ENCODE assay signal across 24 mouse cellular contexts in the genomic region with DNA sequence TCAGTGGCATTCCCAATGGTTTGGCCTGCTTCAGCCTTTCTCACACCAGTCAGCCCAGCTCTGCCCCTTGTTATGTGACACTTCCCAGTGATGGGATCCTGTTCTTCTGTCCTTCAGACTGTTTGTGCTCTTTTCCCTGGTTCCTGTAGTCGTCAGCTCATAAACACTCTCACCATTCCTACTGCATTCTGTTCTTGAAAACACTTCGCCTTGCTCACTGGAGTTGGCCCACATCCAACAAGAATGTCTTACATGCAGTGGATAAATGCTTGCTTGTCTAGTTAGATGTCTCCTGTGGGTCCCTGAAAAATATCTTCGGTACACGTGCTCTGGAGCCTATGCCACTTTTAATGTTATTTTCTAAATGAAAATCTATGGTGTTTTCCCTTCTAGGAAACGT. TPM values are rescaled to one million over a fixed set of nuclear protein-coding genes. Genes with fewer than 3 reads are reported as not detected.
DNase-seq lines count a peak whose midpoint lies in the region; ATAC-seq lines count a peak whose summit lies in the region.
"Had no signal": no experiment of that assay in that cellular context is flagged by ENCODE, and none has a peak within 500 bp of the region (broad histone marks: within the 10 kb centered on the region; RNA-seq: fewer than 3 reads in every experiment).

No protein-coding gene starts in this region.

- H3K36me3 ChIP-seq in embryonic facial prominence, embryonic 14.5 days (ENCODE audit: control insufficient read depth, insufficient read depth, low read length) = no peaks in the 10 kb centered on the region
- H3K36me3 ChIP-seq in embryonic facial prominence, embryonic 10.5 days (replicated peaks) = peaks cover 8% of the 10 kb centered on the region
- H3K36me3 ChIP-seq in intestine, embryonic 16.5 days (ENCODE audit: control insufficient read depth, insufficient read depth, low read length) = no peaks in the 10 kb centered on the region
- H3K36me3 ChIP-seq in intestine, embryonic 15.5 days = no peaks in the 10 kb centered on the region
- H3K36me3 ChIP-seq: midbrain, embryonic 15.5 days; stomach, embryonic 15.5 days had no signal

- H3K27ac ChIP-seq in embryonic facial prominence, embryonic 14.5 days (replicated peaks; ENCODE audit: low read depth, low read length) = no peak overlapping the region
- H3K27ac ChIP-seq in embryonic facial prominence, embryonic 10.5 days (replicated peaks) = no peak overlapping the region
- H3K27ac ChIP-seq in intestine, embryonic 16.5 days (ENCODE audit: low read length) = peak overlapping the region; percentile 55
- no peak overlapping the region for H3K27ac ChIP-seq in intestine, embryonic 15.5 days
- H3K27ac ChIP-seq: forebrain, embryonic 10.5 days; kidney, postnatal 0 days; left cerebral cortex, adult 2 months; midbrain, embryonic 15.5 days; stomach, embryonic 15.5 days had no signal

- no peak for ATAC-seq in embryonic facial prominence, embryonic 14.5 days (ENCODE audit: low read depth)
- no peak for ATAC-seq in intestine, embryonic 16.5 days
- no peak for ATAC-seq in intestine, embryonic 15.5 days
- ATAC-seq: activated CD4-positive, CD25-positive, alpha-beta regulatory T cell, adult 4 months; hindbrain, embryonic 16.5 days; liver, postnatal 0 days; midbrain, embryonic 15.5 days had no signal

- peaks cover 10% of the 10 kb centered on the region; the same call in 1 of the 2 replicates for H3K4me1 ChIP-seq in embryonic facial prominence, embryonic 14.5 days (ENCODE audit: control insufficient read depth, insufficient read depth, low read length)
- H3K4me1 ChIP-seq in embryonic facial prominence, embryonic 10.5 days = peaks cover 14% of the 10 kb centered on the region
- peaks cover 16% of the 10 kb centered on the region for H3K4me1 ChIP-seq in intestine, embryonic 16.5 days (ENCODE audit: control insufficient read depth, insufficient read depth, low read length)
- peaks cover 5% of the 10 kb centered on the region; the same call in 1 of the 2 replicates for H3K4me1 ChIP-seq in intestine, embryonic 15.5 days (replicated peaks)

- no peaks in the 10 kb centered on the region for H3K9me3 ChIP-seq in embryonic facial prominence, embryonic 14.5 days (ENCODE audit: control insufficient read depth, low read length)
- no peaks in the 10 kb centered on the region for H3K9me3 ChIP-seq in embryonic facial prominence, embryonic 10.5 days
- no peaks in the 10 kb centered on the region for H3K9me3 ChIP-seq in intestine, embryonic 16.5 days (ENCODE audit: control insufficient read depth, low read length)
- H3K9me3 ChIP-seq in intestine, embryonic 15.5 days = no peaks in the 10 kb centered on the region
- H3K9me3 ChIP-seq: forebrain, embryonic 10.5 days; megakaryocyte, embryonic 14.5 days; midbrain, embryonic 15.5 days; stomach, embryonic 15.5 days had no signal

- peak; percentile 56 for DNase-seq in embryonic facial prominence, embryonic 14.5 days (ENCODE audit: low spot score)
- no peak for DNase-seq in embryonic facial prominence, embryonic 10.5 days (ENCODE audit: low spot score)
- peak; percentile 21 for DNase-seq in lung, postnatal 10 days
- DNase-seq in lung, postnatal 4 days = no peak
- DNase-seq in telencephalon, adult 2 months (ENCODE audit: low read depth, low spot score) = peak; percentile 23
- DNase-seq: adrenal gland, postnatal 10 days; cerebellum, adult 9-10 months; kidney, adult 2 months; layer of hippocampus, adult 9-11 months; left cerebral cortex, postnatal 4 days; liver, postnatal 0 days; thymus, adult 18-20 months; thymus, postnatal 36 days had no signal

- H3K4me2 ChIP-seq in embryonic facial prominence, embryonic 14.5 days (ENCODE audit: low read depth, low read length) = no peak overlapping the region
- H3K4me2 ChIP-seq in intestine, embryonic 16.5 days (ENCODE audit: low read depth, low read length) = no peak overlapping the region
- no peak overlapping the region for H3K4me2 ChIP-seq in intestine, embryonic 15.5 days (replicated peaks)
- H3K4me2 ChIP-seq: liver, embryonic 11.5 days; midbrain, embryonic 15.5 days; stomach, embryonic 15.5 days had no signal

- 56% methylated on average over 5 of the region's 5 CpGs for WGBS in embryonic facial prominence, embryonic 14.5 days
- 86% methylated on average over 5 of the region's 5 CpGs for WGBS in embryonic facial prominence, embryonic 10.5 days
- 58% methylated on average over 5 of the region's 5 CpGs for WGBS in intestine, embryonic 16.5 days
- 54% methylated on average over 5 of the region's 5 CpGs for WGBS in intestine, embryonic 15.5 days

- H3K27me3 ChIP-seq in embryonic facial prominence, embryonic 14.5 days (replicated peaks; ENCODE audit: control insufficient read depth, insufficient read depth, low read length) = no peaks in the 10 kb centered on the region
- H3K27me3 ChIP-seq in embryonic facial prominence, embryonic 10.5 days (replicated peaks; ENCODE audit: low read depth, poor library complexity, severe bottlenecking) = no peaks in the 10 kb centered on the region
- no peaks in the 10 kb centered on the region for H3K27me3 ChIP-seq in intestine, embryonic 16.5 days (replicated peaks; ENCODE audit: control insufficient read depth, insufficient read depth, low read length)
- H3K27me3 ChIP-seq in intestine, embryonic 15.5 days (replicated peaks) = no peaks in the 10 kb centered on the region
- H3K27me3 ChIP-seq: midbrain, embryonic 15.5 days; stomach, embryonic 15.5 days had no signal

- no peak overlapping the region for H3K9ac ChIP-seq in embryonic facial prominence, embryonic 14.5 days (ENCODE audit: low read depth, low read length)
- H3K9ac ChIP-seq in intestine, embryonic 16.5 days (ENCODE audit: low read depth, low read length) = no peak overlapping the region
- H3K9ac ChIP-seq in intestine, embryonic 15.5 days = no peak overlapping the region
- H3K9ac ChIP-seq: liver, postnatal 0 days; midbrain, embryonic 15.5 days; stomach, embryonic 15.5 days had no signal

- no peak overlapping the region for H3K4me3 ChIP-seq in embryonic facial prominence, embryonic 14.5 days (ENCODE audit: low read depth, low read length)
- H3K4me3 ChIP-seq in embryonic facial prominence, embryonic 10.5 days = no peak overlapping the region
- no peak overlapping the region for H3K4me3 ChIP-seq in intestine, embryonic 16.5 days (ENCODE audit: low read length)
- H3K4me3 ChIP-seq in intestine, embryonic 15.5 days (replicated peaks) = no peak overlapping the region
- H3K4me3 ChIP-seq: forebrain, embryonic 10.5 days; left cerebral cortex, adult 2 months; megakaryocyte, embryonic 14.5 days; midbrain, embryonic 15.5 days; stomach, embryonic 15.5 days had no signal

RNA-seq across cellular contexts. Expression of gene Nr2c1, which starts 3.2 kb away (rescaled TPM):
- polyA plus RNA-seq in embryonic facial prominence, embryonic 14.5 days (2014; fragmentation: Nextera tagmentation; extraction: Ambion mirVana) = 8.6 and 9.1 TPM in 2 replicates
- polyA plus RNA-seq in embryonic facial prominence, embryonic 10.5 days (2016; fragmentation: Nextera tagmentation; extraction: Ambion mirVana) = 12.1 and 12.8 TPM in 2 replicates
- 8.8 and 10.4 TPM in 2 replicates for polyA plus RNA-seq in intestine, embryonic 16.5 days (2015; fragmentation: Nextera tagmentation; extraction: Ambion mirVana)
- 8.3 and 9.0 TPM in 2 replicates for polyA plus RNA-seq in intestine, embryonic 15.5 days (2015; fragmentation: Nextera tagmentation; extraction: Ambion mirVana)

RNA-seq across cellular contexts. Expression of gene Ndufa12, which starts 53.9 kb away (rescaled TPM):
- polyA plus RNA-seq in embryonic facial prominence, embryonic 14.5 days (2014; fragmentation: Nextera tagmentation; extraction: Ambion mirVana) = 357 and 366 TPM in 2 replicates
- 539 and 546 TPM in 2 replicates for polyA plus RNA-seq in embryonic facial prominence, embryonic 10.5 days (2016; fragmentation: Nextera tagmentation; extraction: Ambion mirVana)
- 405 and 411 TPM in 2 replicates for polyA plus RNA-seq in intestine, embryonic 16.5 days (2015; fragmentation: Nextera tagmentation; extraction: Ambion mirVana)
- 409 and 413 TPM in 2 replicates for polyA plus RNA-seq in intestine, embryonic 15.5 days (2015; fragmentation: Nextera tagmentation; extraction: Ambion mirVana)

Comparison
In these comparisons a context has a peak if more than half of its experiments do, and no peak if none do; other contexts are left out.
1. DNase-seq: peak in embryonic facial prominence, embryonic 14.5 days (single experiment), lung, postnatal 10 days (single experiment) and telencephalon, adult 2 months (single experiment); none in embryonic facial prominence, embryonic 10.5 days (single experiment) and lung, postnatal 4 days (0 of 2).